Mouse (Mus musculus) bone marrow macrophage, adult 2 months (primary cell): ENCODE measurements around the gene Fancc.

Experiments used
- CTCF ChIP-seq: IDR thresholded peaks from 2 replicates; pipeline ENCODE4 v1.5.1; 2012; ENCODE audit warnings: low read depth, mild to moderate bottlenecking, low read length, moderate library complexity
- POLR2A ChIP-seq: IDR thresholded peaks from 2 replicates; pipeline ENCODE4 v1.6.1; 2012; ENCODE audit warnings: mild to moderate bottlenecking, low read depth, low read length, borderline replicate concordance

GRCm38 (mm10) chr13:63540584-63540983, 43.5 kb upstream of the Fancc start:
- TF ChIP-seq CTCF (no peak), POLR2A (no peak)
